Mouse (Mus musculus) bone marrow, adult 2 months (tissue): Measurements from ENCODE around the gene Csrnp2.

Experiments
- CTCF ChIP-seq: fragments of 200-500 bp; IDR thresholded peaks from 2 replicates; pipeline ENCODE4 v1.5.1; 2011; ENCODE audit warnings: low read length, control low read depth; ENCODE audit not compliant: control insufficient read depth, insufficient read depth
- POLR2A ChIP-seq: fragments of 200-500 bp; IDR thresholded peaks from 2 replicates; pipeline ENCODE4 v1.6.1; 2011; ENCODE audit warnings: low read depth, mild to moderate bottlenecking, control low read depth, low read length, borderline replicate concordance; ENCODE audit not compliant: control insufficient read depth

- TF ChIP-seq POLR2A (no peak), CTCF (no peak)
These were observed 33.2 kb downstream of the Csrnp2 start for GRCm38 (mm10) chr15:100462086-100462485.
